Mouse (Mus musculus): ENCODE data around the gene Atcay. TPM values are rescaled to one million over a fixed set of nuclear protein-coding genes. Genes with fewer than 3 reads are reported as not detected.

Gene Atcay
- polyA plus RNA-seq, 1 experiment from 2014 or later, result 0.28 TPM

DNA sequence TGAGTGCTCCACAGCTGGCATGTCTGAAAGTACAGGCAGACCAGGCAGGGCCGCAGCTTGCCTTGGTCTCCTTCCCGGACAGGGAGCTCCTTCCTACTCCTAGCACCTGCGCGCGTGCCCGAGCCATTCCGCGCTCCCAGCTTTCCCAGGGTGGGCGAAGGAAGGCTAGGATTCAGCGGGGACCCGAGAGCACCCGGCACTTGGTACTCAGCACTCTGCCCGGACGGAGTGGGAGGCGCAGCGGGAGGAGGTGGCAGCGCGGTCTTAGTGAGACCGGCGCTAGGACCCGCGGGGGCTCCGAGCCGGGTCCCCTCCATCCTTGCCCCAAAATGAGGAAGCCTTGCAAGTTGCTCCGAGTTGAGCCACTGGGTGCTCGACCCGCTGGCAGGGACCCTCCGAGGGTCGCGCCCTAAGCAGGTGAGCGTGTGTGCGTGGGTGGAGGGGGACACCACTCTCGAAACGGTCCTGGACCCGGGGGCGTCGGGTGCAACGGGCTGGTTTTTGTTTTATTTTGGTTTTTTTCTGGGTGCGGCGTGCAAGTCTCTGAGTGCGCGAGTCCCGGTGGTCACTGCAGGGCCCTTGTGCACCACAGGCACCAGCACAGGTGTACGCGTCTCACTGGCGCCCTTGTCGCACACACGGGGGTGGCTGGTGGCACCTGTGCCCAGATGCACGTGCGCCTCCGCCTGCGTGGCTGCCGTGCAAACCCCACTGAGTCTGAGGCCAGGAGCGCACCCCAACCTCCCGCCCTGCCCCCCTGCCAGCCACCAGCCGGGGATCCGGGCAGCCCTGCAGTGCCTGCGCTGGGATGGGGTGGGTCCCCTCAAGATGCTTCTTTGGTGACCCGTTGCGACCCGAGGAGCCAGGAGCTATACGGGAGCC, 26.8 kb upstream of the Atcay start:
- 4% methylated on average over 62 of the region's 62 CpGs for WGBS
- H3K27ac ChIP-seq, result no peak overlapping the region
- peak overlapping the region; percentile 56 for H3K4me3 ChIP-seq
- H3K9me3 ChIP-seq, result no peaks in the 10 kb centered on the region; the same call in 1 of the 2 replicates
- H3K27me3 ChIP-seq (ENCODE audit: insufficient read depth, poor library complexity, severe bottlenecking), result peaks cover 78% of the 10 kb centered on the region
- H3K36me3 ChIP-seq, result peaks cover 9% of the 10 kb centered on the region; the same call in 1 of the 2 replicates
- peaks cover 26% of the 10 kb centered on the region for H3K4me1 ChIP-seq
- DNase-seq (ENCODE audit: low spot score), result no peak

DNA sequence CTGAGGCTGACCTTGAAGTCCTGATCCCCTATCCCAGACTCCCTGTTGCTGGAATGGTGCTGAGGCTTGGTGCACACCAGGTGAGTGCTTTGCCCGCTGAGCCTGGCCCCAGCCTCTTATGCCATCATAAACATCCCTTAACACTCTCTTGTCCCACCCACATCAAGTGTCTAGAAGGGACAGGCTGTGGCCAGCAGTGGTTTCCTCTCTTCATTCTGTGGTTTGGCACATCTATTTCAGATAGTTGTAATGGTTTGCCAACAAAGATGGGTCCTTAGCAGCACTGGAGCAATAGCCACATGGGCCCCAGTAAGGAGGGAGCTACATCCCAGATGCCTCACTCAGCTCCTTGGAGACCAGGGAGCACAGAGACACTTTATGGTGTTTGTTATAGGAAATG, 24.3 kb upstream of the Atcay start:
- WGBS, result 53% methylated on average over 1 of the region's 1 CpGs
- H3K27me3 ChIP-seq (ENCODE audit: insufficient read depth, poor library complexity, severe bottlenecking), result peaks cover 92% of the 10 kb centered on the region
- DNase-seq (ENCODE audit: low spot score), result no peak
- peaks cover 28% of the 10 kb centered on the region for H3K4me1 ChIP-seq
- H3K4me3 ChIP-seq, result no peak overlapping the region
- no peak overlapping the region for H3K27ac ChIP-seq
- no peaks in the 10 kb centered on the region for H3K36me3 ChIP-seq
- H3K9me3 ChIP-seq, result no peaks in the 10 kb centered on the region

DNA sequence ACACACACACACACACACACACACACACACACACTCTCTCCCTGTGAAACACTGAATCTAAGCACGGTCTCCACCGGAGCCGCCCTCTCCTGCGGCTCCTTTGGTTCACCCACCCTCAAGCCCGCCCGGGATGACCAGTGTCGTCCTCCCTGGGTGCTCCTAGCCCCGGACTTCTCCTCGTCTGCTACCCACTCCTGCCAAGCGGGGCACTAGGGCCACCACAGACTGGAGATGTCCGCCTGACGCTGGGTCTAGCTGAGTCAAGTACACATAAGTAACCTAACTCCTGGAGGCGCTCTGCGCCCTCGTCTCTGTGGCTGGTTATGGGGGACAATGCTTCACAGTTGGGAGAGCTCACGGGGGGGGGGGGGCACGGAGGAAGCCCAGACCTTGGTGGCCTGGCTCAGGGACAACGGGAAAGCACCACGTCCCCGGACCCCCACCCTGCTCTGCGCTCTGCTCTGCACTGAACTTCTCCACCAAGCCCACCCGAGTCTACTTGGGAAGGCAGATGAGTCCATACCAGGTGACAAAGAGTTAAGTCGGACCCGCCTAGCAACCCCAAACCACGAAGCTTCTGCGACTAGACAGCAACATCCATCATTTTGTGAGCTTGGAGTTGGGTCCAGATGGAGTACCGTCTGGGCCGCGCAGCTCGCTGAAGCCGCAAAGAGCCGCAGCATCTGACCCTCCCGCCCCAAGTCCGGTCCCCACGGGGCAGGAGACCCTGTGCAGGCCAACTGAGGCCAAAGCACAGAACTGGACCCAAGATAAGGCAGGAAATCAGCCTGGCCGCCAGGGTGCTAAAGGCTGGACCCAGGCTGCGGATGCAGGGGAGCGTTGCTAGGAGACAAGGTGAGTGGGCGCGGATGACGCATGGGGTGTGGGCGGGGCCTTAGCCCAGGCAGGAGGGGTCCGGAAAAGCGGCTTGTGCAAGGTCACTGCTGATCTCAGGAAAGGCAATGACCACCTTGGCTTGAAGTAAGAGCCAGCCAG, 22.1 kb upstream of the Atcay start, which contains the start of gene Matk:
Gene Matk (plus strand): TSS at position 512 of the 996 bp plus-strand sequence.
- WGBS, result 13% methylated on average over 43 of the region's 44 CpGs
- Histone ChIP-seq H3K27ac (0 out of 2 replicates have a peak within 1 kb of the TSS, but pooled peaks have one; percentile 18), H3K4me1 (peaks cover 27% of the 10 kb centered on the region), H3K4me3 (peak within 1 kb of the TSS; percentile 32), H3K27me3 (ENCODE audit: insufficient read depth, poor library complexity, severe bottlenecking) (peaks cover 90% of the 10 kb centered on the region), H3K9me3 (no peaks in the 10 kb centered on the region), H3K36me3 (no peaks in the 10 kb centered on the region)
- DNase-seq (ENCODE audit: low spot score), result no peak

DNA sequence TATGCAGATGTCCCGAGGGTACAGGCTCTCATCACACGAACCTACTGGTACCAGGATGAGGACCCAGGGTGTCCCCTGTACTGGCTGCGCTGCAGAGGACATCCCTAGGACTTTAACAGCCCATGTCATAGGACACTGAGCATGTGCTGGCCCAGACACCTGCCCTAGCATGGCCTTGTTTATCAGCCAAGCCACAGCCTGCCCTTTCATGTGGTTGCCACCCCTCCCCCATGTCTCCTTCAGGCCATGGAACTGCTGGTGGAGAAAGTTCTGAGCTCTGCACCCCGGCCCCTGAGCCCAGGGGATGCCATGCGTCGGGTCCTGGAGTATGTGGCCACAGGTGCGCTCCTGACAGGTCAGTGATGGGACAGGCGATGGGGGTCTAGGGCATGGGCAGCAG, 18.8 kb upstream of the Atcay start:
- Histone ChIP-seq H3K9me3 (no peaks in the 10 kb centered on the region), H3K27me3 (ENCODE audit: insufficient read depth, poor library complexity, severe bottlenecking) (peaks cover 86% of the 10 kb centered on the region), H3K4me3 (no peak overlapping the region)

DNA sequence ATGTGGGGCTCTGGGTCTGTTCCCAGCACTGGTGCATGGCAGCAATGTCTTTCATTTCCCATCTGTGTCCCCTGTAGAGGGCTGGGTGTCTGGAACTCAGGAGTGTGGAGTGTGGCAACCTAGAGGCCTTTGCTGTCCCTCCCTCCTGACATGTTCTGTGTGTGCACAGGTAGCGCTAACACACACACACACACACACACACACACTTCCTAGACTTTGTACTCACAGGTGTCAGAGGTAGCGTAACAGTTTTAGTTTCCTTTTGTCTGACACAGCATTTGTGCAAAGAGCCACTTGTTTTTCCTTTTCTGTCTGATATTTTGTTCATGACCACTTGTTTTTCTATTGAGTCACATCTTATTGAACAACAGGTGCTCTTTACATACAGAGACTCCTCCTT, 17.2 kb upstream of the Atcay start:
- 98% methylated on average over 2 of the region's 2 CpGs for WGBS
- Histone ChIP-seq H3K9me3 (no peaks in the 10 kb centered on the region), H3K27me3 (ENCODE audit: insufficient read depth, poor library complexity, severe bottlenecking) (peaks cover 86% of the 10 kb centered on the region), H3K27ac (no peak overlapping the region), H3K4me1 (peaks cover 35% of the 10 kb centered on the region), H3K36me3 (no peaks in the 10 kb centered on the region), H3K4me3 (no peak overlapping the region)
- DNase-seq (ENCODE audit: low spot score), result no peak

More for the DNA sequence above, 18.8 kb upstream of the Atcay start:
- Histone ChIP-seq H3K27ac (no peak overlapping the region), H3K36me3 (no peaks in the 10 kb centered on the region), H3K4me1 (peaks cover 37% of the 10 kb centered on the region)
- WGBS, result 82% methylated on average over 8 of the region's 8 CpGs
- DNase-seq (ENCODE audit: low spot score), result no peak

DNA sequence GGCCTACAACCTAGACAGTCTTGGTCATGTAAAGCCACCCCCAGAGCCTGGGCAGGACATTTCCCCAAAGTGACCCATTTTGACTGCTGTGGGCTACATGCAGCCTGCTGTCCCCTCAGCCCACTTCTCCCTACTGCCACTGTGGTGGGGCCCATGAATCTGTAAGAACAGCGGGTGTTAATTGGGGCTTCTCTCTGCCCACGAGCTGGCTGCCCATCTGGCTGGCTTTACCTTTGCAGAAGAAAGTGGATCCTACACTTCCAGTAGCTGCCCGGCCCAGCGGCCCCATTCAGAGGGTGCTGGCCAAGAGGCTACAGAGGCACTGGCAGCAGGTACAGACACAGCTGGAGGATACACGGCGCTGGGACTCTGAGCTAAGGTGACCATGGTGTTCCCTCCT, 14.5 kb upstream of the Atcay start:
- no peaks in the 10 kb centered on the region for H3K9me3 ChIP-seq
- H3K27me3 ChIP-seq (ENCODE audit: insufficient read depth, poor library complexity, severe bottlenecking), result peaks cover 86% of the 10 kb centered on the region
- H3K4me3 ChIP-seq, result no peak overlapping the region
- H3K27ac ChIP-seq, result no peak overlapping the region
- no peaks in the 10 kb centered on the region for H3K36me3 ChIP-seq
- 81% methylated on average over 6 of the region's 6 CpGs for WGBS
- peaks cover 33% of the 10 kb centered on the region for H3K4me1 ChIP-seq
- DNase-seq (ENCODE audit: low spot score), result no peak

DNA sequence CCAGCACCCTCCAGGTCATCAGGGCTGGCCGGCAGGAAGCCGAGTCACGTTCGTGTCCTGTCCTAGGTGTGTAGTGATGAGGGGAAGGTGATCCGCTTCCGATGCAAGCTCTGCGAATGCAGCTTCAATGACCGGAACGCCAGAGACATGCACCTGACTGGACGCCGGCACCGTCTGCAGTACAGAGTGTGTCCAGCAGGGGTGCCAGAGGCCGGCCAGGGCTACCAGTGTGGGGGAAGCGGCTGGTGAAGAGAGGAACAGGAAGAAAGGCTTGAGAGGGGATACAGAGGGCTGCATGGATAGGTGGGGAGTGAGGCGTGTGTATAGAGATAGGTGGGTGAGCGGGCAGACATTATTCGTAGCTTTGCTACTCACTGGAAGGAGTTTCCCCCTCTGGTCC, 14.0 kb upstream of the Atcay start:
- Histone ChIP-seq H3K27me3 (ENCODE audit: insufficient read depth, poor library complexity, severe bottlenecking) (peaks cover 86% of the 10 kb centered on the region), H3K36me3 (no peaks in the 10 kb centered on the region), H3K9me3 (no peaks in the 10 kb centered on the region), H3K4me3 (no peak overlapping the region), H3K4me1 (peaks cover 34% of the 10 kb centered on the region), H3K27ac (no peak overlapping the region)
- peak; percentile 88 for DNase-seq (ENCODE audit: low spot score)
- 8% methylated on average over 17 of the region's 17 CpGs for whole genome bisulfite sequencing

DNA sequence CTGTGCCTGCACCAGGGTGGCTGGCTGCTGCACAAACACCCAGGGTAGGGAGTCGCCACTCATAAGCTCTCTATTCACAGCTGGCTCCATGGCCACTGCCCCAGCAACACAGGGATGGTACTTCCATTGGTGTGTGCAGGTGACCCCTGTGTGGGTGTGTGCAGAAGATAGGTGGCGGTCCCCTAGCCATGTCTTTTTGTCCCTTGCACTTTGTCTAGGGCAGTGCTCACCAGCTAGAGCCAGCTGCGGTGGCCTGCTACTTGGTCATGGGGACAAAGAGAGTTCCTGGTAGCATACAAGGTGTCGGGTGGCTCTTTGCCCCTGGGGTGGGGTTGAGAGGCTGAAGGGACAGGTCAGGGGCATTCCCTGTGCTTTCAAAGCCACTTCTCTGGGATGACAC, 13.5 kb upstream of the Atcay start:
- Histone ChIP-seq H3K36me3 (no peaks in the 10 kb centered on the region), H3K27me3 (ENCODE audit: insufficient read depth, poor library complexity, severe bottlenecking) (peaks cover 86% of the 10 kb centered on the region), H3K4me3 (no peak overlapping the region), H3K9me3 (no peaks in the 10 kb centered on the region), H3K27ac (no peak overlapping the region), H3K4me1 (peaks cover 34% of the 10 kb centered on the region)
- DNase-seq (ENCODE audit: low spot score), result no peak
- WGBS, result 77% methylated on average over 4 of the region's 4 CpGs

DNA sequence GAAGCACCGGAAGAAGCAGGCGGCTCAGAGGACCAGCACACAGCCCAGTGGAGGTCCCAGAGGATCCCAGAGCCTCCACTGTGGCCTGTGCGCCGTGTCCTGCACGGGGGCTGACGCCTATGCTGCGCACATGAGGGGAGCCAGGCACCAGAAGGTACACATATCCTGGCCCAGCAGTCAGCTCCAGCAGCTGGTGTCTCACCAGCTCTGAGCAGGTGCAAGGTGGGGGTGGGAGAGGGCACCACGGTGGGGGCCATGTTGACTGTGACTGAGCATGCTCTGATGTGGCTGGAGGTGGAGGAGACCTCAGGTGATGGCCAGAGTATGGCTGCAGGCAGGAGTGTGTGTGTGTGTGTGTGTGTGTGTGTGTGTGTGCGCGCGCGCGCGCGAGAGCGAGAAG, 11.4 kb upstream of the Atcay start:
- H3K4me1 ChIP-seq, result peaks cover 42% of the 10 kb centered on the region
- H3K27ac ChIP-seq, result no peak overlapping the region
- no peak for DNase-seq (ENCODE audit: low spot score)
- H3K4me3 ChIP-seq, result no peak overlapping the region
- no peaks in the 10 kb centered on the region for H3K36me3 ChIP-seq
- no peaks in the 10 kb centered on the region for H3K9me3 ChIP-seq
- WGBS, result 86% methylated on average over 16 of the region's 16 CpGs
- H3K27me3 ChIP-seq (ENCODE audit: insufficient read depth, poor library complexity, severe bottlenecking), result peaks cover 88% of the 10 kb centered on the region

DNA sequence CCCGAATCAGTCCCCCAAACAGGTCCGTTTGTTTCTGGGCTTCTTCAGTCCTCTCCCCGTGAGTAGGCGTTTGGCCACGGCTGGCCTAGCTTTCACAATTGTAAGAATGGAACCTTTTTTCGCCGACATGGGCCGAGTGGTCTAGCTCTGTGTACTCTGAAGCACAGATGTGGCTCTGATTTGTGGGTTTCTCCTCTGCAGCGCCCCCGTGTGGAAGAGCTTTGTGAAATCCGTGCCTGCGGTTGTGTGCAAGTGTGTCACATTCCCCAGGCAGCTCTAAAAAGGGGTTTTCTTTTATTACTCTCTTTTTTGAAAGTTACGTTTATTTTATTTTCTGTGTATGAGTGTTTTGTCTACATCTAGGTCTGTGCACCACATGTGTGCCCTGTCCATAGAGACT, 10.2 kb upstream of the Atcay start:
- peaks cover 82% of the 10 kb centered on the region for H3K27me3 ChIP-seq (ENCODE audit: insufficient read depth, poor library complexity, severe bottlenecking)
- peaks cover 36% of the 10 kb centered on the region for H3K4me1 ChIP-seq
- no peak overlapping the region for H3K27ac ChIP-seq
- DNase-seq (ENCODE audit: low spot score), result no peak
- H3K4me3 ChIP-seq, result no peak overlapping the region
- H3K36me3 ChIP-seq, result no peaks in the 10 kb centered on the region
- 21% methylated on average over 13 of the region's 13 CpGs for WGBS
- no peaks in the 10 kb centered on the region for H3K9me3 ChIP-seq

DNA sequence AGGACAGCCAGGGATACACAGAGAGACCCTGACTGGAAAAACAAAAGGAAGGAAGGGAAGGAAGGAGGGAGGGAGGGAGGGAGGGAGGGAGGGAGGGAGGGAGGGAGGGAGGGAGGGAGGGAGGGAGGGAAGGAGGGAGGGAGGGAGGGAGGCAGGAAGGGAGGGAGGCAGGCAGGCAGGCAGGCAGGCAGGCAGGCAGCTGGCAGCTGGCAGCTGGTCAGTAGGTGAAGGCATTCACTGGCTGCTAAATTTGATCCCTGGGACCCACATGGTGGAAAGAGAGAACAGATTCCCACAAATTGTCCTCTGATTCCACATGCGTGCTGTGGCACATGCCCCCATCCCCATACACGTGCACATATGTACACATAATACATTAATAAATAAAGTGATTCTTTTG, 8.0 kb upstream of the Atcay start:
- Histone ChIP-seq H3K4me3 (no peak overlapping the region), H3K27me3 (ENCODE audit: insufficient read depth, poor library complexity, severe bottlenecking) (peaks cover 71% of the 10 kb centered on the region), H3K36me3 (no peaks in the 10 kb centered on the region; the same call in 1 of the 2 replicates), H3K27ac (no peak overlapping the region), H3K4me1 (peaks cover 25% of the 10 kb centered on the region), H3K9me3 (no peaks in the 10 kb centered on the region)
- DNase-seq (ENCODE audit: low spot score), result no peak
- WGBS, result 89% methylated on average over 2 of the region's 2 CpGs

DNA sequence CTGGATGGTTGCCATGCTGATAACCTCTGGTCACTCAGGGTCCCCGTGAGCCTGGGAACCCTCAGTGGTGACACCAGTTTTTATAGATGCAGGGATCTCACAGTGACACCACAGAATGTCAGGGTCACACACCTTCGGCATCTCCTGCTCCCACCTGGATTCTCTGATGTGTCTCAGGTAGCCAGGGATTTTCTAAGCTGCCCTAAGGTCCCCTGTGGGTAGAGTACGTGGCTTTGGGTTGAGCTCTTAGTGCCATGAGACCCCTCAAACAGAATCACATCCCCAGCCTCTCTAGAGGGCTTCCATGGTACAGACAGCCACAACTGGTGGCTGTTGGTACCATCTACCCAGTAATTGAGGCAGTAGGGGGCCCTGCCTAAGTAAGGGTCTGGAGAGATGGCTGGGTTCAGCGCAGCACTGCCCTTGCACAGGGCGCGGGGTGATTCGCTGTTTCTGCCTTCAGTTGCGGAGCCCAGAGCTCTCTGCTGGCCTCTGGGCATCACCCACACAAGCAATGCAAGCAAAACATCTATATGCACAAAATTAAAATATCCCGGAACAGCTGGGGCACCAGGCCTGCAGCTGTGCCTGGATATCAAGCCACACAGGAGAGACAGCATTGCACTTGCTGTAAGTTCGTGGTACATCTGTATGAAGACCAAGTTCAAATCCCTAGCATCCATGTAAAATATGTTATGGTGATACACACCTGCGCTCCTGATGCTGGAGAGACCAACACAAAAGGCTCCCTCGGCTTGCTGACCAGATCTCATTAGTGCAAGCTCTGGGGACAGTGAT, 6.0 kb upstream of the Atcay start:
- no peaks in the 10 kb centered on the region; the same call in 1 of the 2 replicates for H3K36me3 ChIP-seq
- DNase-seq (ENCODE audit: low spot score), result no peak
- 87% methylated on average over 12 of the region's 12 CpGs for WGBS
- H3K27ac ChIP-seq, result no peak overlapping the region
- peaks cover 59% of the 10 kb centered on the region for H3K27me3 ChIP-seq (ENCODE audit: insufficient read depth, poor library complexity, severe bottlenecking)
- H3K9me3 ChIP-seq, result no peaks in the 10 kb centered on the region
- no peak overlapping the region for H3K4me3 ChIP-seq
- H3K4me1 ChIP-seq, result peaks cover 35% of the 10 kb centered on the region
